In genomic region chr17:12799368-12800275, GRCm38 (mm10) we compare ENCODE assay signal across 11 mouse cellular contexts. TPM values are rescaled to one million over a fixed set of nuclear protein-coding genes. Genes with fewer than 3 reads are reported as not detected.
A peak's percentile ranks its signal among the peaks of the same experiment; 100 is the strongest.
DNase-seq lines count a peak whose midpoint lies in the region; ATAC-seq and TF ChIP-seq lines count a peak whose summit lies in the region.
"Had no signal": no experiment of that assay in that cellular context is flagged by ENCODE, and none has a peak within 500 bp of the region (broad histone marks: within the 10 kb centered on the region; RNA-seq: fewer than 3 reads in every experiment).

No protein-coding gene starts in this region.

- H3K27ac ChIP-seq in kidney, embryonic 15.5 days, result peak overlapping the region; percentile 52
- no peak overlapping the region for H3K27ac ChIP-seq in kidney, adult 2 months (ENCODE audit: insufficient read depth, low read depth, low read length)
- no peak overlapping the region for H3K27ac ChIP-seq in MEL (ENCODE audit: control insufficient read depth, low read depth, low read length)
- 0 out of 2 replicates have a peak overlapping the region, but pooled peaks have one; percentile 13 for H3K27ac ChIP-seq in limb, embryonic 15.5 days
- H3K27ac ChIP-seq: midbrain, embryonic 12.5 days had no signal

- no peak for TF ChIP-seq POLR2A in kidney, adult 2 months (IDR thresholded peaks at IDR 0.05; ENCODE audit: low read depth, low read length)
- no peak for TF ChIP-seq POLR2A in MEL (IDR thresholded peaks at IDR 0.05; ENCODE audit: control insufficient read depth in 1 of 2, insufficient read depth in 1 of 2, low read depth in 1 of 2, low read length in 2 of 2, poor library complexity in 1 of 2)

- H3K27me3 ChIP-seq in kidney, embryonic 15.5 days, result no peaks in the 10 kb centered on the region
- no peaks in the 10 kb centered on the region for H3K27me3 ChIP-seq in kidney, adult 2 months (replicated peaks; ENCODE audit: control insufficient read depth, insufficient read depth, low read length)
- no peaks in the 10 kb centered on the region; a peak in 1 of 4 replicates for H3K27me3 ChIP-seq in MEL (ENCODE audit: control insufficient read depth in 1 of 2, insufficient read depth in 2 of 2, low read length in 2 of 2)
- H3K27me3 ChIP-seq in limb, embryonic 15.5 days, result no peaks in the 10 kb centered on the region

- peaks cover 12% of the 10 kb centered on the region for H3K4me1 ChIP-seq in kidney, embryonic 15.5 days
- peaks cover 4% of the 10 kb centered on the region; the same call in 1 of the 2 replicates for H3K4me1 ChIP-seq in kidney, adult 2 months (ENCODE audit: control insufficient read depth, insufficient read depth, low read length)
- H3K4me1 ChIP-seq in MEL (ENCODE audit: control insufficient read depth in 1 of 2, insufficient read depth in 2 of 2, low read length in 2 of 2), result no peaks in the 10 kb centered on the region
- peaks cover 13% of the 10 kb centered on the region for H3K4me1 ChIP-seq in limb, embryonic 15.5 days
- H3K4me1 ChIP-seq: midbrain, embryonic 12.5 days had no signal

- H3K79me2 ChIP-seq in MEL (ENCODE audit: control insufficient read depth, insufficient read depth, low read length, poor library complexity), result no peaks in the 10 kb centered on the region

- no peak overlapping the region for H3K4me3 ChIP-seq in kidney, embryonic 15.5 days (replicated peaks)
- H3K4me3 ChIP-seq in kidney, adult 2 months (ENCODE audit: insufficient read depth, low read depth, low read length), result no peak overlapping the region
- H3K4me3 ChIP-seq in MEL (ENCODE audit: control insufficient read depth in 1 of 2, insufficient read depth in 1 of 2, low read depth in 2 of 2, low read length in 2 of 2), result no peak overlapping the region
- no peak overlapping the region for H3K4me3 ChIP-seq in limb, embryonic 15.5 days
- H3K4me3 ChIP-seq: midbrain, embryonic 12.5 days had no signal

- no peak for TF ChIP-seq CTCF in kidney, adult 2 months (conservative IDR thresholded peaks at IDR 0.05; ENCODE audit: insufficient read depth, insufficient read length, low read depth, low read length)
- no peak for TF ChIP-seq CTCF in MEL (IDR thresholded peaks at IDR 0.05 in 2 of 3, conservative IDR thresholded peaks at IDR 0.05 in 1 of 3; ENCODE audit: control insufficient read depth in 1 of 3, insufficient read depth in 1 of 3, low read depth in 2 of 3, low read length in 3 of 3, poor library complexity in 1 of 3, severe bottlenecking in 1 of 3)

- WGBS in kidney, embryonic 15.5 days, result 79% methylated on average over 12 of the region's 12 CpGs
- 77% methylated on average over 12 of the region's 12 CpGs for WGBS in kidney, adult 2 months
- WGBS in limb, embryonic 15.5 days, result 67% methylated on average over 12 of the region's 12 CpGs

- ATAC-seq in kidney, embryonic 15.5 days (replicated peaks; ENCODE audit: low FRiP score), result 0 out of 2 replicates have a peak, but pooled peaks have one; percentile 60
- no peak for ATAC-seq in limb, embryonic 15.5 days (ENCODE audit: insufficient number of reproducible peaks, low FRiP score, low TSS enrichment, low read depth)
- ATAC-seq: forebrain, embryonic 16.5 days had no signal

- no peak for TF ChIP-seq RAD21 in MEL (IDR thresholded peaks at IDR 0.05; ENCODE audit: low read depth, low read length)

- no peak overlapping the region for H3K4me2 ChIP-seq in kidney, embryonic 15.5 days
- no peak overlapping the region for H3K4me2 ChIP-seq in limb, embryonic 15.5 days
- H3K4me2 ChIP-seq: midbrain, embryonic 12.5 days had no signal

- H3K9me3 ChIP-seq in kidney, embryonic 15.5 days (replicated peaks), result no peaks in the 10 kb centered on the region
- no peaks in the 10 kb centered on the region for H3K9me3 ChIP-seq in MEL (replicated peaks; ENCODE audit: insufficient read depth, low read length)
- no peaks in the 10 kb centered on the region for H3K9me3 ChIP-seq in limb, embryonic 15.5 days
- H3K9me3 ChIP-seq: midbrain, embryonic 12.5 days had no signal

- peak in 1 of 2 experiments; percentile 46; a peak in 1 of 4 replicates for TF ChIP-seq EP300 in MEL (IDR thresholded peaks at IDR 0.05; ENCODE audit: low read depth in 1 of 2, low read length in 2 of 2)

- no peak overlapping the region for H3K9ac ChIP-seq in kidney, embryonic 15.5 days
- H3K9ac ChIP-seq in MEL (ENCODE audit: control insufficient read depth, low read depth, low read length, poor library complexity, severe bottlenecking), result no peak overlapping the region
- H3K9ac ChIP-seq in limb, embryonic 15.5 days, result no peak overlapping the region
- H3K9ac ChIP-seq: midbrain, embryonic 12.5 days had no signal

- DNase-seq in kidney, adult 2 months, result no peak
- peak; percentile 9 for DNase-seq in MEL (ENCODE audit: low read depth, low spot score)
- peak; percentile 41 to 49 for DNase-seq in heart, adult 9 months (ENCODE audit: low spot score in 2 of 2)
- DNase-seq in embryo, embryonic 10.5 days (ENCODE audit: low spot score), result no peak
- no peak for DNase-seq in right cerebral cortex, postnatal 36 days (ENCODE audit: low spot score in 2 of 2)
- no peak for DNase-seq in natural killer cell, adult 2 months (ENCODE audit: low spot score in 2 of 2)
- DNase-seq: right cerebral cortex, postnatal 4 days had no signal

- peaks cover 10% of the 10 kb centered on the region for H3K36me3 ChIP-seq in kidney, embryonic 15.5 days
- no peaks in the 10 kb centered on the region for H3K36me3 ChIP-seq in kidney, adult 2 months (ENCODE audit: control insufficient read depth, insufficient read depth, low read length)
- H3K36me3 ChIP-seq in MEL (ENCODE audit: control insufficient read depth in 1 of 2, insufficient read depth in 2 of 2, low read length in 2 of 2), result no peaks in the 10 kb centered on the region
- no peaks in the 10 kb centered on the region for H3K36me3 ChIP-seq in limb, embryonic 15.5 days
- H3K36me3 ChIP-seq: midbrain, embryonic 12.5 days had no signal

TF ChIP-seq in MEL, 35 proteins besides CTCF, POLR2A, EP300 and RAD21:
- TF ChIP-seq ZMIZ1 (IDR thresholded peaks at IDR 0.05; ENCODE audit: low read depth, low read length) (no peak), ZKSCAN1 (IDR thresholded peaks at IDR 0.05; ENCODE audit: low read depth, low read length) (no peak), HCFC1 (IDR thresholded peaks at IDR 0.05; ENCODE audit: low read depth, low read length) (no peak), ETS1 (IDR thresholded peaks at IDR 0.05; ENCODE audit: low read depth, low read length) (0 out of 2 replicates have a peak, but pooled peaks have one; percentile 22), RCOR1 (IDR thresholded peaks at IDR 0.05; ENCODE audit: low read depth, low read length) (no peak), GABPA (IDR thresholded peaks at IDR 0.05; ENCODE audit: low read depth, low read length) (no peak), MAFK (IDR thresholded peaks at IDR 0.05; ENCODE audit: borderline replicate concordance, low read depth, low read length) (no peak), TBP (IDR thresholded peaks at IDR 0.05; ENCODE audit: low read depth, low read length) (no peak), NRF1 (IDR thresholded peaks at IDR 0.05; ENCODE audit: insufficient read depth, low read depth, low read length, poor library complexity, severe bottlenecking) (no peak), MAZ (IDR thresholded peaks at IDR 0.05; ENCODE audit: low read depth, low read length) (no peak), CHD1 (IDR thresholded peaks at IDR 0.05; ENCODE audit: low read depth, low read length) (no peak), SMC3 (IDR thresholded peaks at IDR 0.05; ENCODE audit: low read depth, low read length) (no peak), POLR2AphosphoS5 (IDR thresholded peaks at IDR 0.05; ENCODE audit: borderline replicate concordance, low read depth, low read length) (no peak), TCF12 (IDR thresholded peaks at IDR 0.05; ENCODE audit: low read depth, low read length) (0 out of 2 replicates have a peak, but pooled peaks have one; percentile 23), MAX (IDR thresholded peaks at IDR 0.05; ENCODE audit: low read length) (no peak)

RNA-seq across cellular contexts. Expression of gene Igf2r, which starts 30.2 kb away (rescaled TPM):
- polyA plus RNA-seq in kidney, embryonic 15.5 days (2015; fragmentation: Nextera tagmentation; extraction: Ambion mirVana), result 30.1 and 34.6 TPM in 2 replicates
- polyA plus RNA-seq in kidney, adult 2 months (2012; rRNA removed), result 24.8 and 27.0 TPM in 2 replicates
- total RNA-seq in MEL (2012; rRNA removed), result 18.0 and 18.8 TPM in 2 replicates
- 10 to 100 TPM; 18.3 to 21.7 TPM for polyA plus RNA-seq in MEL (2012; ENCODE audit: insufficient read depth in 1 of 2, insufficient read length in 2 of 2, low read depth in 1 of 2, low replicate concordance in 2 of 2, missing spikeins in 1 of 2)
- 45.0 TPM in 2 replicates for polyA plus RNA-seq in limb, embryonic 15.5 days (2015; fragmentation: Nextera tagmentation; extraction: Ambion mirVana)

Comparison
In these comparisons a context has a peak if more than half of its experiments do, and no peak if none do; other contexts are left out.
1. H3K27ac ChIP-seq: peak in kidney, embryonic 15.5 days (single experiment) and limb, embryonic 15.5 days (single experiment); none in kidney, adult 2 months (single experiment) and MEL (single experiment).
2. DNase-seq: peak in MEL (single experiment) and heart, adult 9 months (2 of 2); none in kidney, adult 2 months (single experiment), embryo, embryonic 10.5 days (single experiment), right cerebral cortex, postnatal 36 days (0 of 2) and natural killer cell, adult 2 months (0 of 2).